Mouse (Mus musculus): ENCODE results near the gene Slc25a47. TPM values are rescaled to one million over a fixed set of nuclear protein-coding genes. Genes with fewer than 3 reads are reported as not detected.
A peak's percentile ranks its signal among the peaks of the same experiment; 100 is the strongest.
"Not testable (repeated sequence)": the region's sequence is repeated elsewhere in the genome, so short reads cannot be mapped to it uniquely, and the experiment has no call there.

Gene Slc25a47
- polyA plus RNA-seq, 1 experiment from 2014 or later = 7.0 TPM

- DNase-seq (ENCODE audit: low spot score) = no peak
- 69% methylated on average over 9 of the region's 9 CpGs for WGBS
Observed at GRCm38 (mm10) chr12:108831966-108832643, 3.7 kb upstream of the Slc25a47 start.

GRCm38 (mm10) chr12:108832851-108833250 lies 3.0 kb upstream of the Slc25a47 start:
- no peak overlapping the region for H3K27ac ChIP-seq
- no peak overlapping the region for H3K4me3 ChIP-seq
- 89% methylated on average over 8 of the region's 8 CpGs for WGBS
- H3K27me3 ChIP-seq (ENCODE audit: insufficient read depth, poor library complexity, severe bottlenecking) = peaks cover 5% of the 10 kb centered on the region; the same call in 1 of the 2 replicates
- no peak for DNase-seq (ENCODE audit: low spot score)
- H3K4me1 ChIP-seq = peaks cover 33% of the 10 kb centered on the region
- no peaks in the 10 kb centered on the region for H3K9me3 ChIP-seq
- peaks cover 10% of the 10 kb centered on the region for H3K36me3 ChIP-seq

More at GRCm38 (mm10) chr12:108831966-108832643, 3.7 kb upstream of the Slc25a47 start:
- Histone ChIP-seq H3K9me3 (no peaks in the 10 kb centered on the region), H3K27ac (no peak overlapping the region), H3K27me3 (ENCODE audit: insufficient read depth, poor library complexity, severe bottlenecking) (peaks cover 5% of the 10 kb centered on the region; the same call in 1 of the 2 replicates), H3K4me3 (no peak overlapping the region), H3K36me3 (peaks cover 17% of the 10 kb centered on the region), H3K4me1 (peaks cover 31% of the 10 kb centered on the region)

GRCm38 (mm10) chr12:108833408-108833807 lies 2.4 kb upstream of the Slc25a47 start:
- Histone ChIP-seq H3K36me3 (peaks cover 9% of the 10 kb centered on the region), H3K4me3 (no peak overlapping the region), H3K9me3 (no peaks in the 10 kb centered on the region), H3K4me1 (peaks cover 39% of the 10 kb centered on the region), H3K27ac (no peak overlapping the region), H3K27me3 (ENCODE audit: insufficient read depth, poor library complexity, severe bottlenecking) (peaks cover 5% of the 10 kb centered on the region; the same call in 1 of the 2 replicates)
- DNase-seq (ENCODE audit: low spot score) = no peak
- WGBS = 82% methylated on average over 3 of the region's 3 CpGs

- no peak for DNase-seq (ENCODE audit: low spot score)
- peaks cover 40% of the 10 kb centered on the region for H3K4me1 ChIP-seq
- H3K9me3 ChIP-seq = no peaks in the 10 kb centered on the region
- H3K36me3 ChIP-seq = peaks cover 11% of the 10 kb centered on the region
- H3K4me3 ChIP-seq = 0 out of 2 replicates have a peak overlapping the region, but pooled peaks have one; percentile 80
- 87% methylated on average over 3 of the region's 3 CpGs for WGBS
- peaks cover 5% of the 10 kb centered on the region; the same call in 1 of the 2 replicates for H3K27me3 ChIP-seq (ENCODE audit: insufficient read depth, poor library complexity, severe bottlenecking)
- no peak overlapping the region for H3K27ac ChIP-seq
Observed at GRCm38 (mm10) chr12:108834337-108834736, 1.5 kb upstream of the Slc25a47 start.

- H3K27ac ChIP-seq = no peak overlapping the region
Observed at GRCm38 (mm10) chr12:108834786-108835185, 1.1 kb upstream of the Slc25a47 start.

GRCm38 (mm10) chr12:108835208-108835839 lies 522 bp upstream of the Slc25a47 start:
- H3K27ac ChIP-seq = peak overlapping the region; percentile 91
- peaks cover 5% of the 10 kb centered on the region; the same call in 1 of the 2 replicates for H3K27me3 ChIP-seq (ENCODE audit: insufficient read depth, poor library complexity, severe bottlenecking)
- H3K4me1 ChIP-seq = peaks cover 40% of the 10 kb centered on the region
- DNase-seq (ENCODE audit: low spot score) = no peak
- no peaks in the 10 kb centered on the region for H3K9me3 ChIP-seq
- 2% methylated on average over 51 of the region's 51 CpGs for WGBS
- H3K36me3 ChIP-seq = peaks cover 11% of the 10 kb centered on the region
- peak overlapping the region; percentile 80 for H3K4me3 ChIP-seq

More at GRCm38 (mm10) chr12:108834786-108835185, 1.1 kb upstream of the Slc25a47 start:
- Histone ChIP-seq H3K4me3 (peak overlapping the region; percentile 80), H3K27me3 (ENCODE audit: insufficient read depth, poor library complexity, severe bottlenecking) (peaks cover 5% of the 10 kb centered on the region; the same call in 1 of the 2 replicates), H3K4me1 (peaks cover 40% of the 10 kb centered on the region), H3K36me3 (peaks cover 11% of the 10 kb centered on the region), H3K9me3 (no peaks in the 10 kb centered on the region)
- WGBS = 46% methylated on average over 5 of the region's 5 CpGs
- no peak for DNase-seq (ENCODE audit: low spot score)

GRCm38 (mm10) chr12:108836722-108837121 lies 876 bp downstream of the Slc25a47 start:
- Histone ChIP-seq H3K4me3 (peak overlapping the region; percentile 80), H3K27ac (peak overlapping the region; percentile 91), H3K9me3 (no peaks in the 10 kb centered on the region), H3K36me3 (peaks cover 22% of the 10 kb centered on the region), H3K27me3 (ENCODE audit: insufficient read depth, poor library complexity, severe bottlenecking) (peaks cover 5% of the 10 kb centered on the region; the same call in 1 of the 2 replicates), H3K4me1 (peaks cover 40% of the 10 kb centered on the region)
- WGBS = 52% methylated on average over 7 of the region's 7 CpGs
- DNase-seq (ENCODE audit: low spot score) = no peak

- Histone ChIP-seq H3K27me3 (ENCODE audit: insufficient read depth, poor library complexity, severe bottlenecking) (no peaks in the 10 kb centered on the region), H3K36me3 (peaks cover 62% of the 10 kb centered on the region), H3K4me3 (no peak overlapping the region), H3K4me1 (peaks cover 24% of the 10 kb centered on the region), H3K27ac (no peak overlapping the region), H3K9me3 (no peaks in the 10 kb centered on the region)
- no peak for DNase-seq (ENCODE audit: low spot score)
- whole genome bisulfite sequencing = 82% methylated on average over 6 of the region's 6 CpGs
Observed at GRCm38 (mm10) chr12:108841181-108841580, 5.3 kb downstream of the Slc25a47 start.

- no peak for DNase-seq (ENCODE audit: low spot score)
- Histone ChIP-seq H3K36me3 (peaks cover 62% of the 10 kb centered on the region), H3K27ac (no peak overlapping the region), H3K9me3 (no peaks in the 10 kb centered on the region), H3K4me1 (peaks cover 9% of the 10 kb centered on the region), H3K27me3 (ENCODE audit: insufficient read depth, poor library complexity, severe bottlenecking) (no peaks in the 10 kb centered on the region), H3K4me3 (no peak overlapping the region)
- WGBS = 90% methylated on average over 7 of the region's 7 CpGs
Observed at GRCm38 (mm10) chr12:108842663-108843062, 6.8 kb downstream of the Slc25a47 start.

- not testable (repeated sequence) for DNase-seq (ENCODE audit: low spot score); H3K4me3 ChIP-seq; H3K27ac ChIP-seq; H3K27me3 ChIP-seq (ENCODE audit: insufficient read depth, poor library complexity, severe bottlenecking); H3K9me3 ChIP-seq
- WGBS = 90% methylated on average over 3 of the region's 3 CpGs
- Histone ChIP-seq H3K4me1 (peaks cover 12% of the 10 kb centered on the region; the same call in 1 of the 2 replicates), H3K36me3 (peaks cover 29% of the 10 kb centered on the region)
Observed at GRCm38 (mm10) chr12:108848033-108848432, 12.2 kb downstream of the Slc25a47 start.

- WGBS = 89% methylated on average over 4 of the region's 4 CpGs
- no peak overlapping the region for H3K4me3 ChIP-seq
- peaks cover 12% of the 10 kb centered on the region; the same call in 1 of the 2 replicates for H3K4me1 ChIP-seq
- H3K27ac ChIP-seq = no peak overlapping the region
- H3K36me3 ChIP-seq = peaks cover 16% of the 10 kb centered on the region
- no peaks in the 10 kb centered on the region for H3K9me3 ChIP-seq
- no peak for DNase-seq (ENCODE audit: low spot score)
- H3K27me3 ChIP-seq (ENCODE audit: insufficient read depth, poor library complexity, severe bottlenecking) = no peaks in the 10 kb centered on the region
Observed at GRCm38 (mm10) chr12:108849488-108850022, 13.7 kb downstream of the Slc25a47 start.

GRCm38 (mm10) chr12:108850129-108850528 lies 14.3 kb downstream of the Slc25a47 start:
- Histone ChIP-seq H3K36me3 (peaks cover 11% of the 10 kb centered on the region), H3K4me1 (peaks cover 12% of the 10 kb centered on the region; the same call in 1 of the 2 replicates), H3K4me3 (no peak overlapping the region), H3K9me3 (no peaks in the 10 kb centered on the region), H3K27me3 (ENCODE audit: insufficient read depth, poor library complexity, severe bottlenecking) (no peaks in the 10 kb centered on the region), H3K27ac (no peak overlapping the region)
- WGBS = 75% methylated on average over 8 of the region's 8 CpGs
- DNase-seq (ENCODE audit: low spot score) = no peak

GRCm38 (mm10) chr12:108850886-108851285 lies 15.0 kb downstream of the Slc25a47 start:
- no peaks in the 10 kb centered on the region for H3K27me3 ChIP-seq (ENCODE audit: insufficient read depth, poor library complexity, severe bottlenecking)
- DNase-seq (ENCODE audit: low spot score) = no peak
- H3K36me3 ChIP-seq = peaks cover 3% of the 10 kb centered on the region; the same call in 1 of the 2 replicates
- H3K4me3 ChIP-seq = no peak overlapping the region
- H3K4me1 ChIP-seq = peaks cover 19% of the 10 kb centered on the region; the same call in 1 of the 2 replicates
- WGBS = 87% methylated on average over 8 of the region's 8 CpGs
- no peaks in the 10 kb centered on the region for H3K9me3 ChIP-seq
- H3K27ac ChIP-seq = no peak overlapping the region

Data from heart, embryonic 10.5 days (tissue).